Mouse (Mus musculus) CH12.LX (cell line): Measurements from ENCODE around the gene Notch1. TPM values are rescaled to one million over a fixed set of nuclear protein-coding genes. Genes with fewer than 3 reads are reported as not detected.

Experiments used
- DNase-seq: peaks from one replicate; pipeline ENCODE4 v3.0.0-alpha.2; 2013; ENCODE audit errors: extremely low read depth
- H3K27ac ChIP-seq: 2 replicates; pipeline ENCODE4 v1.5.1; 2012; ENCODE audit warnings: low read depth, mild to moderate bottlenecking, control low read depth, moderate library complexity; ENCODE audit not compliant: insufficient read depth
- H3K27me3 ChIP-seq: replicated peaks from 2 replicates; pipeline ENCODE3; 2012; ENCODE audit warnings: inconsistent platforms
- H3K36me3 ChIP-seq, 2 experiments: replicated peaks in 1 of 2; 2 replicates each; pipeline versions ENCODE3 to v1.6.1; 2012; ENCODE audit warnings: inconsistent platforms in 1 of 2, low read length in 1 of 2, mild to moderate bottlenecking in 1 of 2, mixed read lengths in 1 of 2, moderate library complexity in 1 of 2; ENCODE audit not compliant: control insufficient read depth in 1 of 2, insufficient read depth in 1 of 2
- H3K4me1 ChIP-seq, 2 experiments: 2 replicates each; pipeline ENCODE4 v1.6.1; 2012; ENCODE audit warnings: inconsistent platforms in 1 of 2, moderate library complexity in 1 of 2; ENCODE audit not compliant: insufficient read depth in 2 of 2, control insufficient read depth in 1 of 2
- H3K4me2 ChIP-seq: 2 replicates; pipeline ENCODE4 v1.6.1; 2012; ENCODE audit warnings: low read depth, mild to moderate bottlenecking, control low read depth; ENCODE audit not compliant: poor library complexity, insufficient read depth, severe bottlenecking
- H3K4me3 ChIP-seq, 3 experiments: fragments of 150-350 bp in 1 of 3; sonication (generic) in 1 of 3; replicated peaks in 1 of 3; 2 replicates each; pipeline versions ENCODE3 to v1.5.1; 2011 to 2012; ENCODE audit warnings: low read depth in 2 of 3, low read length in 2 of 3, mild to moderate bottlenecking in 2 of 3, moderate library complexity in 2 of 3, control low read depth in 1 of 3, improper control_type of control experiment in 1 of 3, inconsistent platforms in 1 of 3, mixed read lengths in 1 of 3; ENCODE audit not compliant: poor library complexity in 1 of 3
- H3K79me2 ChIP-seq: replicated peaks from 2 replicates; pipeline ENCODE4 v1.6.1; 2012; ENCODE audit warnings: mild to moderate bottlenecking, moderate library complexity; ENCODE audit not compliant: control insufficient read depth, poor library complexity, insufficient read depth, severe bottlenecking; ENCODE audit errors: extremely low read depth
- H3K9ac ChIP-seq: 2 replicates; pipeline ENCODE4 v1.6.1; 2012; ENCODE audit warnings: low read depth, mild to moderate bottlenecking, control low read depth, moderate library complexity; ENCODE audit not compliant: insufficient read depth
- H3K9me3 ChIP-seq: replicated peaks from 2 replicates; pipeline ENCODE3; 2012; ENCODE audit warnings: low read length, inconsistent platforms, mixed read lengths
- E2F4 ChIP-seq: IDR thresholded peaks from 2 replicates; pipeline ENCODE4 v1.6.1; 2011; ENCODE audit warnings: low read depth, low read length, improper control_type of control experiment; ENCODE audit not compliant: insufficient replicate concordance
- ELF1 ChIP-seq: IDR thresholded peaks from 2 replicates; pipeline ENCODE4 v1.6.1; 2014; ENCODE audit warnings: low read depth, mild to moderate bottlenecking, inconsistent platforms, low read length, improper control_type of control experiment
- EP300 ChIP-seq: IDR thresholded peaks from 2 replicates; pipeline ENCODE4 v1.6.1; 2011; ENCODE audit warnings: low read length, improper control_type of control experiment
- HCFC1 ChIP-seq: IDR thresholded peaks from 2 replicates; pipeline ENCODE4 v1.6.1; 2012; ENCODE audit warnings: low read depth, mild to moderate bottlenecking, inconsistent platforms, low read length, improper control_type of control experiment
- IRF4 ChIP-seq: IDR thresholded peaks from 2 replicates; pipeline ENCODE4 v1.6.1; 2014; ENCODE audit warnings: low read depth, mild to moderate bottlenecking, inconsistent platforms, low read length, improper control_type of control experiment
- JUND ChIP-seq: conservative IDR thresholded peaks from 2 replicates; pipeline ENCODE4 v1.6.1; 2011; ENCODE audit warnings: low read depth, low read length, improper control_type of control experiment
- MAZ ChIP-seq: IDR thresholded peaks from 2 replicates; pipeline ENCODE4 v1.6.1; 2012; ENCODE audit warnings: low read depth, mild to moderate bottlenecking, inconsistent platforms, low read length, improper control_type of control experiment, moderate library complexity
- NELFE ChIP-seq: IDR thresholded peaks from 2 replicates; pipeline ENCODE4 v1.6.1; 2011; ENCODE audit warnings: low read depth, low read length, improper control_type of control experiment
- NRF1 ChIP-seq: IDR thresholded peaks from 2 replicates; pipeline ENCODE4 v1.6.1; 2014; ENCODE audit warnings: low read depth, mild to moderate bottlenecking, inconsistent platforms, low read length, improper control_type of control experiment, moderate library complexity
- PAX5 ChIP-seq: IDR thresholded peaks from 2 replicates; pipeline ENCODE4 v1.6.1; 2012; ENCODE audit warnings: low read length, inconsistent platforms, mixed read lengths
- POLR2AphosphoS2 ChIP-seq: IDR thresholded peaks from 2 replicates; pipeline ENCODE4 v1.6.1; 2011; ENCODE audit warnings: low read depth, low read length, improper control_type of control experiment
- RAD21 ChIP-seq: IDR thresholded peaks from 2 replicates; pipeline ENCODE4 v1.6.1; 2011; ENCODE audit warnings: low read depth, mild to moderate bottlenecking, low read length, improper control_type of control experiment, moderate library complexity
- SIN3A ChIP-seq: IDR thresholded peaks from 2 replicates; pipeline ENCODE4 v1.6.1; 2012; ENCODE audit warnings: low read length, improper control_type of control experiment, inconsistent platforms
- TBP ChIP-seq: conservative IDR thresholded peaks from 2 replicates; pipeline ENCODE4 v1.6.1; 2011; ENCODE audit warnings: low read depth, low read length, improper control_type of control experiment
- TCF12 ChIP-seq: IDR thresholded peaks from 2 replicates; pipeline ENCODE4 v1.6.1; 2014; ENCODE audit warnings: low read depth, mild to moderate bottlenecking, inconsistent platforms, low read length, improper control_type of control experiment
- USF1 ChIP-seq: IDR thresholded peaks from 2 replicates; pipeline ENCODE4 v1.6.1; 2014; ENCODE audit warnings: low read depth, mild to moderate bottlenecking, inconsistent platforms, low read length, improper control_type of control experiment
- USF2 ChIP-seq: conservative IDR thresholded peaks from 2 replicates; pipeline ENCODE4 v1.6.1; 2011; ENCODE audit warnings: low read depth, low read length, improper control_type of control experiment
- ZC3H11A ChIP-seq: IDR thresholded peaks from 2 replicates; pipeline ENCODE4 v1.6.1; 2012; ENCODE audit warnings: low read depth, mild to moderate bottlenecking, inconsistent platforms, low read length, improper control_type of control experiment
- ZKSCAN1 ChIP-seq: IDR thresholded peaks from 2 replicates; pipeline ENCODE4 v1.6.1; 2012; ENCODE audit warnings: low read depth, inconsistent platforms, low read length, improper control_type of control experiment, borderline replicate concordance
- ZMIZ1 ChIP-seq: IDR thresholded peaks from 2 replicates; pipeline ENCODE4 v1.6.1; 2012; ENCODE audit warnings: low read depth, mild to moderate bottlenecking, inconsistent platforms, low read length, improper control_type of control experiment
- dilution Hi-C: fragments of 300-500 bp; cut with MboI; formaldehyde crosslinking; loops from 2 replicates; pipeline ENCODE4 v1.14.3; 2020; ENCODE audit warnings: low sequenced_read_pairs; ENCODE audit not compliant: extremely low pct_unique_long_range_greater_than_20kb, extremely low pct_ligation_motif_present
- in situ Hi-C: fragments of 300-500 bp; cut with MboI; formaldehyde crosslinking; loops from 3 replicates; pipeline ENCODE4 v1.14.3; 2019; ENCODE audit warnings: low sequenced_read_pairs, low pct_ligation_motif_present, low pct_unique_long_range_greater_than_20kb, mixed read lengths
- polyA plus RNA-seq: library from polyadenylated mRNA; unstranded; fragments of >175 nt; gene quantifications from 2 replicates; pipeline ENCODE4 v1.2.1, GENCODE M21; 2012; ENCODE audit warnings: low read depth; ENCODE audit not compliant: insufficient read length
- total RNA-seq, 2 experiments: library from RNA; depleted of rRNA; stranded (reverse); fragments of 300-350 nt in 1 of 2; fragments of >200 nt in 1 of 2; gene quantifications; 2 replicates each; pipeline ENCODE4 v1.2.3; 2012 to 2014

Gene Notch1
- total and polyA plus RNA-seq, 3 experiments, result 0.98 to 13.1 (median 3.8) TPM

DNA sequence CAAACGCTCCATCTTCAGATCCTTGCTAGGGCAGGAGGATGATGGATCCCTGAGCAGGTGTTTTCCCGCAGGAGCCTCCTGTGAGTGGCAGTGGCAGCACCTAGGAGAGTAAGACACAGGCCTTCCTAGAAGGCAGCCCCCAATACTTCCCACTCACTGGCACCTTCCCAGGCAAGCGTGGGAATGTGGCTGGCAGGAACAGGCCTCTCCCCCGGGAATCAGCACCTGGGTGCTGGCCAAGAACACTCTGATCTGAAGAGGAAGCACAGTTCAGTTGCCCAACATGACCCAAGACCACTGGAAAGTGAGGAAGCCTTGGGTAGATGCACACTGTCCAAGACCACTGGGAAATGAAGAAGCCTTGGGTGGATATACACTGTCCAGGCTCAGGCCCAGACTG, 38.6 kb upstream of the Notch1 start:
- no peaks in the 10 kb centered on the region for H3K79me2 ChIP-seq
- in situ Hi-C loops, result no loop called here
- no peak overlapping the region for H3K4me3 ChIP-seq
- H3K36me3 ChIP-seq, result no peaks in the 10 kb centered on the region
- dilution Hi-C loops, result no loop called here
- no peaks in the 10 kb centered on the region for H3K9me3 ChIP-seq
- H3K27ac ChIP-seq, result no peak overlapping the region
- H3K9ac ChIP-seq, result no peak overlapping the region
- DNase-seq, result no peak
- no peak overlapping the region for H3K4me2 ChIP-seq
- H3K27me3 ChIP-seq, result no peaks in the 10 kb centered on the region
- TF ChIP-seq JUND, result no peak
- no peak for TF ChIP-seq IRF4
- peaks cover 15 to 34% of the 10 kb centered on the region in 2 experiments for H3K4me1 ChIP-seq

DNA sequence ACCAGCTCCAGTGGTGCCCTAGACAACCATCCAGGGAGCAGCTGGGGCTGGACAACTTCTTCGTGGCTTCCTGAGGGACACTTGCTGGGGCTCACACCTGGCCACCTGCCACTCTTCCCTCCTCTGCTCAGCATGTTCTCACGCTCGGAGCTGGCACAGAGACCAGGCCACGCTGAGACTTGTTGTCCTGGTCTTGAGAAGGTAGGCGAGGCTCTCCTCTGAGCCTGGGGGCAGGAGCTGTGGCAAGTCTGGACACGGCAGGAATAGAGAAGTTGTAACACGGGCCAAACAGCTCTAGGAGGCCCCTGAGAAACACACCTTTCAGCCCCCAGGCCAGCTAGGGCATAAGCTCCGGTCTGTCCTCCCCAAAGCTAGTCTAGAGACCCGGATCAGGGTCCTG, 37.4 kb upstream of the Notch1 start:
- Histone ChIP-seq H3K27me3 (no peaks in the 10 kb centered on the region), H3K9me3 (no peaks in the 10 kb centered on the region), H3K4me2 (no peak overlapping the region), H3K4me3 (no peak overlapping the region), H3K36me3 (no peaks in the 10 kb centered on the region), H3K4me1 (peaks cover 15 to 34% of the 10 kb centered on the region in 2 experiments), H3K9ac (no peak overlapping the region), H3K27ac (no peak overlapping the region), H3K79me2 (no peaks in the 10 kb centered on the region)
- dilution Hi-C loops (no loop called here), in situ Hi-C loops (no loop called here)
- TF ChIP-seq POLR2AphosphoS2 (no peak), RAD21 (no peak), HCFC1 (no peak), E2F4 (no peak), SIN3A (no peak), MAZ (no peak), USF2 (no peak), NELFE (no peak), ELF1 (no peak), ZMIZ1 (no peak), NRF1 (no peak), ZKSCAN1 (no peak), TCF12 (no peak), EP300 (no peak), USF1 (no peak), JUND (no peak), TBP (no peak), ZC3H11A (no peak), PAX5 (no peak)
- DNase-seq, result no peak
